Mouse (Mus musculus) embryonic facial prominence, embryonic 13.5 days (tissue): ENCODE data around the gene Lrrn2. TPM values are rescaled to one million over a fixed set of nuclear protein-coding genes. Genes with fewer than 3 reads are reported as not detected.

ENCODE experiments used
- ATAC-seq: fragments of 200-750 bp; cut with Nextera tagmentation; 2 replicates; pipeline ENCODE4 v1.8.0; 2017; ENCODE audit warnings: low read depth; ENCODE audit not compliant: insufficient number of reproducible peaks, insufficient read depth, low FRiP score, low TSS enrichment
- H3K27ac ChIP-seq: fragments of 300-500 bp; sonication (generic); 2 replicates; pipeline ENCODE4 v1.5.1; 2015; ENCODE audit warnings: moderate library complexity, mild to moderate bottlenecking, inconsistent platforms
- H3K27me3 ChIP-seq: fragments of 300-500 bp; sonication (generic); 2 replicates; pipeline ENCODE4 v1.6.1; 2015; ENCODE audit warnings: mild to moderate bottlenecking, inconsistent platforms
- H3K36me3 ChIP-seq: fragments of 300-500 bp; sonication (generic); 2 replicates; pipeline ENCODE4 v1.6.1; 2015; ENCODE audit warnings: mild to moderate bottlenecking, inconsistent platforms
- H3K4me1 ChIP-seq: fragments of 300-500 bp; sonication (generic); 2 replicates; pipeline ENCODE4 v1.6.1; 2015; ENCODE audit warnings: inconsistent platforms
- H3K4me2 ChIP-seq: fragments of 300-500 bp; sonication (generic); 2 replicates; pipeline ENCODE4 v1.6.1; 2015; ENCODE audit warnings: moderate library complexity, mild to moderate bottlenecking, inconsistent platforms
- H3K4me3 ChIP-seq: fragments of 300-500 bp; sonication (generic); 2 replicates; pipeline ENCODE4 v1.5.1; 2015; ENCODE audit warnings: mild to moderate bottlenecking, inconsistent platforms
- H3K9ac ChIP-seq: fragments of 300-500 bp; sonication (generic); 2 replicates; pipeline ENCODE4 v1.6.1; 2015; ENCODE audit warnings: mild to moderate bottlenecking, inconsistent platforms
- H3K9me3 ChIP-seq: fragments of 300-500 bp; sonication (generic); 2 replicates; pipeline ENCODE4 v1.6.1; 2016; ENCODE audit warnings: inconsistent platforms
- WGBS: fragments of 180-500 bp; shearing (Covaris S2); methylation state at CpG from one replicate; pipeline ENCODE4 v1.1.7; 2015; ENCODE audit warnings: mixed read lengths; 5-methylcytosine and 5-hydroxymethylcytosine counted together
- polyA plus RNA-seq: library from polyadenylated mRNA; unstranded; fragments of >200 nt; fragmentation: Nextera tagmentation; extraction: Ambion mirVana; gene quantifications from 2 replicates; pipeline ENCODE4 v1.2.1, GENCODE M21; 2015

Gene Lrrn2
- polyA plus RNA-seq, 1 experiment from 2014 or later, result 4.4 TPM

DNA sequence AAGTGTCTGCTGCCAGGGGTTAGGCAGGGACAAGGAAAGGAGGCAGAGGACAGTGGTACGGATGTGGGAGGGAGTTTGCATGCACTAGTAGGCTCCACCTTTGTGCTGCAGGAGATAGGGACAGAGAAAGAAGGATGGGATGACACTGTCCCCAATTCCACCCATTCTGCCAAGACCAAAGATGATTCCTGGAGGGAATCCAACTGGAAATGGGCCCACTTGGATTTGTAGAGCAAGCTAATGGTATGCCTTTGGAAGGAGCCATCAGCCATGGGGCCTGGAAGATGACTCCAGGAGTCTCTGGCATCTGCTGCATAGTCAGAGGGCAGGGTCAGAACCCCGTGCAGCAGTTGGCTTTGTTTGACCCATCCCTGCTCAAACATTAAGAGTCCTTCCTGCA, 52.3 kb downstream of the Lrrn2 start:
- 0 out of 2 replicates have a peak, but pooled peaks cover 7% of the 10 kb centered on the region for H3K27me3 ChIP-seq

DNA sequence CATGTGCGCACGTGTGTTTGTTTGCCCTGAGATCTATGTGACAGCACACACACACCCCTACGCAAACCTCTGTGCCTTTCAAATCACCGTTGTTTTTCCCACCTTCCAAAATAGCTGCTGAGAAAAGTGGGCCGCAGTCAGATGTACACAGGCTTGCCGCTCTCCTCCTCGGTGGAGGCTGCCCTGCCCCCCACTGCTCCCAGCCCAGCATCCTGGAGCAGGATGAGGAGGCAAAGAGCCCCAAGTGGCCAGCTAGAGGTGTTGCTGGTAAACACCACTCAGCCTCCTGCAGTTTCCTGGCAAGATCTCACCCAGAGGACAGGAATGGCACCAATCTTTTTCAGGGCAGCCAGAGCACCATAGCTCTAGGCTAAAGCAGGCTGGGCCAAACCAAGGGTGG, 54.8 kb downstream of the Lrrn2 start:
- H3K9me3 ChIP-seq, result no peaks in the 10 kb centered on the region
- 31% methylated on average over 7 of the region's 7 CpGs for whole genome bisulfite sequencing
- H3K36me3 ChIP-seq, result no peaks in the 10 kb centered on the region
- no peak for ATAC-seq
- no peaks in the 10 kb centered on the region for H3K4me1 ChIP-seq
- no peak overlapping the region for H3K9ac ChIP-seq
- 0 out of 2 replicates have a peak, but pooled peaks cover 7% of the 10 kb centered on the region for H3K27me3 ChIP-seq
- H3K27ac ChIP-seq, result no peak overlapping the region
- no peak overlapping the region for H3K4me3 ChIP-seq
- H3K4me2 ChIP-seq, result no peak overlapping the region

More for the DNA sequence above, 52.3 kb downstream of the Lrrn2 start:
- no peaks in the 10 kb centered on the region for H3K36me3 ChIP-seq
- H3K4me3 ChIP-seq, result no peak overlapping the region
- ATAC-seq, result no peak
- H3K9me3 ChIP-seq, result no peaks in the 10 kb centered on the region
- H3K4me1 ChIP-seq, result 0 out of 2 replicates have a peak, but pooled peaks cover 7% of the 10 kb centered on the region
- no peak overlapping the region for H3K9ac ChIP-seq
- H3K4me2 ChIP-seq, result no peak overlapping the region
- H3K27ac ChIP-seq, result no peak overlapping the region
- WGBS, result 79% methylated on average over 2 of the region's 2 CpGs

DNA sequence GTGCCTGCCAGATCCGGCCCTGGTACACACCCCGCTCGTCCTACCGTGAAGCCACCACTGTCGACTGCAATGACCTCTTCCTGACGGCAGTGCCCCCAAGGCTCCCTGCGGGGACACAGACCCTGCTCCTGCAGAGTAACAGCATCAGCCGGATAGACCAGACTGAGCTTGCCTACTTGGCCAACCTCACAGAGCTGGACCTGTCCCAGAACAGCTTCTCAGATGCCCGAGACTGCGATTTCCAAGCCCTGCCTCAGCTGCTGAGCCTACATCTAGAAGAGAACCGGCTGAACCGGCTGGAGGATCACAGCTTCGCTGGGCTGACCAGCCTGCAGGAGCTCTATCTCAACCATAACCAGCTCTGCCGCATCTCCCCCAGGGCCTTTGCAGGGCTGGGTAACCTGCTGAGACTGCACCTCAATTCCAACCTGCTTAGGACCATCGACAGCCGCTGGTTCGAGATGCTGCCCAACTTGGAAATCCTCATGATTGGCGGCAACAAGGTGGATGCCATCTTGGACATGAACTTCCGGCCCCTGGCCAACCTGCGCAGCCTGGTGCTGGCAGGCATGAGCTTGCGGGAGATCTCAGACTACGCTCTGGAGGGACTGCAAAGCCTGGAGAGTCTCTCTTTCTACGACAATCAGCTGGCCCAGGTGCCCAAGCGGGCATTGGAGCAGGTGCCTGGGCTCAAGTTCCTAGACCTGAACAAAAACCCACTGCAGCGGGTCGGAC, 57.4 kb downstream of the Lrrn2 start:
- no peaks in the 10 kb centered on the region for H3K4me1 ChIP-seq
- no peak overlapping the region for H3K4me3 ChIP-seq
- no peaks in the 10 kb centered on the region for H3K36me3 ChIP-seq
- H3K9me3 ChIP-seq, result no peaks in the 10 kb centered on the region
- no peak overlapping the region for H3K4me2 ChIP-seq
- no peak overlapping the region for H3K9ac ChIP-seq
- H3K27ac ChIP-seq, result no peak overlapping the region
- ATAC-seq, result no peak
- H3K27me3 ChIP-seq, result 0 out of 2 replicates have a peak, but pooled peaks cover 7% of the 10 kb centered on the region
- WGBS, result 85% methylated on average over 26 of the region's 26 CpGs

DNA sequence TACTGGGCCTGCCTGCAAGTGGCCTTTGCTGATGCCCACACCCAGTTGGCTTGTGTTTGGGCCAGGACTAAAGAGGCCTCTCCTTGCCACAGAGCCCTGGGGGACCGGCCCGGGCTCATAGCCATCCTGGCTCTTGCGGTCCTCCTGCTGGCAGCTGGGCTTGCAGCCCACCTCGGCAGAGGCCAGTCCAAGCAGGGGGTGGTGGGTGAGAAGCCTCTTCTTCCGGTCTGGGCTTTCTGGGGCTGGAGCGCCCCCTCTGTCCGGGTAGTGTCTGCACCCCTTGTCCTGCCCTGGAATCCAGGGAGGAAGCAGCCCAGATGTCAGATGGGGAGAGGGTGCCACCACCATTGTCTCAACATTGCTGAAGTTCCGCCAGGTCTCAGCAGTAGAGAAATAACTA, 58.9 kb downstream of the Lrrn2 start:
- H3K36me3 ChIP-seq, result no peaks in the 10 kb centered on the region
- ATAC-seq, result no peak
- 0 out of 2 replicates have a peak, but pooled peaks cover 4% of the 10 kb centered on the region for H3K27me3 ChIP-seq
- no peak overlapping the region for H3K9ac ChIP-seq
- no peak overlapping the region for H3K4me2 ChIP-seq
- H3K4me3 ChIP-seq, result no peak overlapping the region
- H3K27ac ChIP-seq, result no peak overlapping the region
- no peaks in the 10 kb centered on the region for H3K9me3 ChIP-seq
- 85% methylated on average over 8 of the region's 8 CpGs for WGBS
- no peaks in the 10 kb centered on the region for H3K4me1 ChIP-seq

DNA sequence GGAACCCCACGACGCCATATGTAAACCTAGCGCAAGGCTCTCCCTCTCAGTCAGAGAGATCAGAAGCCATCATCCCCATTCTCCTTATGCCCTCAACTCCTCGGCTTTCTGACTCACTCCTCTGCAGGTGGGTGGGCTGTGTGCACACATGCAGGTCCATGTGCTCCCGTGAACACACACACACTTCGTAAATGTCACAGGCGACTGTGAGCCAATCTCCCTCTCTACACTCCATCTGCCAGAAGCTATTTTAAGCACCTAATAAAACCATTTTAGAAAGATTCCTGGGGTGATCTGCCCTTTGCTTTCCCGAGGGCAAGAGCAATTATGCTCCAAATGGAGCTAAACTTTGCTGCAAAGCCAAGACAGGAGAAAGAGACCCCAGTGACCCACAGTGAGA, 65.8 kb downstream of the Lrrn2 start:
- Histone ChIP-seq H3K36me3 (no peaks in the 10 kb centered on the region), H3K4me1 (no peaks in the 10 kb centered on the region), H3K9me3 (no peaks in the 10 kb centered on the region), H3K4me2 (no peak overlapping the region), H3K27ac (no peak overlapping the region), H3K4me3 (no peak overlapping the region), H3K27me3 (no peaks in the 10 kb centered on the region), H3K9ac (no peak overlapping the region)
- ATAC-seq, result no peak
- 68% methylated on average over 8 of the region's 8 CpGs for WGBS

DNA sequence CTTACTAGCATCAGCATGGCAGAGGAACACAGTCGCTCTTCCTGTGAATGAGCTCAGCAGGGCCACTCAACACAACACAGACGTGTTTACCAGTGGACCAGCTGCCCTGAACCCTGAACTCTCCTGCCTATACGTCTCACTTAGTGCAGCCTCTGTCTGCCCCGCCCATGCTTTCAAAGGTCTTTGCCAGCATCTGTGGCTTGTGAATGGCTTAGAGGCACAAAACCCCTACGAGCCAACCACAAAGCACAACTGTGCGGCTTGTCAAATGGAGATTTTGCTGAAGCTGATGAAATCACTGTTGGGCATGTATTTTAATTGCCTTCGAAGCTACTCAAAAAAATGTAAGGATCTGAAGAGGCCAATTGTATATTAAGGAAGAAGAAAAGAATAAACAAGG, 67.7 kb downstream of the Lrrn2 start:
- Histone ChIP-seq H3K27me3 (no peaks in the 10 kb centered on the region), H3K9me3 (no peaks in the 10 kb centered on the region), H3K4me1 (peaks cover 6% of the 10 kb centered on the region; the same call in 1 of the 2 replicates), H3K9ac (no peak overlapping the region), H3K4me3 (no peak overlapping the region), H3K36me3 (no peaks in the 10 kb centered on the region), H3K4me2 (no peak overlapping the region), H3K27ac (no peak overlapping the region)
- 55% methylated on average over 7 of the region's 7 CpGs for WGBS
- no peak for ATAC-seq

DNA sequence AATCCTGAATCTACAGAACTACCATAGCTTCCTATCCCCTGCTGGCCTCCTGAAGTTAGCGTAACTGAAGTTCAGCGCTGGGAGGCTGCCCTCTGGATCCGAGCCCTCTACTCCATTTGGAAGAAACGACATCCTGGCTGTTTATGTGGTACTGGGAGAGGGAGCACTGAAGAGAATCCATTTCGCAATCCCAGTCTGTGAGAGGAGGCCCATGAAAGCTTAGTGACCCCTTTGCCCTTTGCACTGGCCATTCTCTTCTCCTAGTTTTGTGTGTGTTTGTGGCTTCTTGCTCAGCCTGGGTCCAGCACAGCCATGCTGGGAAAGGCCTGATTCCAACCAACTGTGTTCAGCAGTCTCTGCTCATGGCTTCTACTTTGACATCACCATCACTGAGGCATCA, 76.7 kb downstream of the Lrrn2 start:
- Histone ChIP-seq H3K36me3 (no peaks in the 10 kb centered on the region), H3K27me3 (no peaks in the 10 kb centered on the region), H3K4me2 (no peak overlapping the region), H3K9me3 (no peaks in the 10 kb centered on the region), H3K4me1 (peaks cover 5% of the 10 kb centered on the region; the same call in 1 of the 2 replicates), H3K4me3 (no peak overlapping the region), H3K27ac (no peak overlapping the region), H3K9ac (no peak overlapping the region)
- no peak for ATAC-seq
- 84% methylated on average over 5 of the region's 5 CpGs for WGBS

DNA sequence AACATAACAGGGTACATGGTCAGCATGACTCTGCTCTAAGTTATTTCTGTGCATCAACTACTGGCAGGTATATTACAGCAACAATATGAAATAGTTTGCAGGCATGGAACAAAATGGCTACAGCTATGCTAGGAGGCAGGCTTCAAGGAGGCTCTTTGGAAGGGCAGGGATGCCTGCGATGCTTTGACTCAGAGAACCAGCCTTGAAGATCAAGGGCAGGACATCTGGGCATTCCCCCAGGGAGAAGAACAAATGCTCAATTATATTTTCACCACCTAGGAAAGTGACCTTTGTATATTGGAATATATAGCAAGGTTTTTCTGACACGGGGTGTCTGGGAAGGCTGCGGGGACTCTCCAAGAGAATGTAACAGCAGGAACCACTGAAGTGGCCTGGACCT, 81.7 kb downstream of the Lrrn2 start:
- H3K27ac ChIP-seq, result no peak overlapping the region

DNA sequence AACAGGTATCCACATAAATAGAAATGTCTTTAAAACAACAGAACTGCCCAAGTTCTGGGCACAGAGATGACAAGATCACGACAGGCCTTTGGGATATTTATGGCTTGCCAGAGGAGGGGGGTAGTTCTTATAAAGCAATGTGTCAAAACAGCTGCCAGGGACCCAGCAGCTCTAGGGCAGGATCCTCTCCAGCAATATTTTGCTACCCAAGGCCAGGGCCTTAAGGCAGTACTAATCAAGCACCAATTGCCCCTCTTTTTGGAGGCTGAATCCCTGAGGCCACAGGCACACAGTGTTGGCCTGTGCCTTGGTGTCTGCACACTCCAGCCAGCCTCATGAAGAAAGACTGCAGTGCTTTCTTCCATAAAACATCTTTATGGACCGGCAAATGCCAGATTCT, 84.0 kb downstream of the Lrrn2 start:
- Histone ChIP-seq H3K9ac (no peak overlapping the region), H3K9me3 (no peaks in the 10 kb centered on the region), H3K4me3 (no peak overlapping the region), H3K36me3 (no peaks in the 10 kb centered on the region), H3K27me3 (no peaks in the 10 kb centered on the region), H3K4me2 (no peak overlapping the region), H3K4me1 (no peaks in the 10 kb centered on the region), H3K27ac (no peak overlapping the region)
- no peak for ATAC-seq
- 84% methylated on average over 2 of the region's 2 CpGs for WGBS

More for the DNA sequence above, 81.7 kb downstream of the Lrrn2 start:
- H3K27me3 ChIP-seq, result no peaks in the 10 kb centered on the region
- no peak overlapping the region for H3K4me3 ChIP-seq
- H3K4me1 ChIP-seq, result no peaks in the 10 kb centered on the region
- no peak for ATAC-seq
- H3K36me3 ChIP-seq, result no peaks in the 10 kb centered on the region
- H3K9me3 ChIP-seq, result no peaks in the 10 kb centered on the region
- no peak overlapping the region for H3K4me2 ChIP-seq
- 88% methylated on average over 3 of the region's 3 CpGs for WGBS
- no peak overlapping the region for H3K9ac ChIP-seq

DNA sequence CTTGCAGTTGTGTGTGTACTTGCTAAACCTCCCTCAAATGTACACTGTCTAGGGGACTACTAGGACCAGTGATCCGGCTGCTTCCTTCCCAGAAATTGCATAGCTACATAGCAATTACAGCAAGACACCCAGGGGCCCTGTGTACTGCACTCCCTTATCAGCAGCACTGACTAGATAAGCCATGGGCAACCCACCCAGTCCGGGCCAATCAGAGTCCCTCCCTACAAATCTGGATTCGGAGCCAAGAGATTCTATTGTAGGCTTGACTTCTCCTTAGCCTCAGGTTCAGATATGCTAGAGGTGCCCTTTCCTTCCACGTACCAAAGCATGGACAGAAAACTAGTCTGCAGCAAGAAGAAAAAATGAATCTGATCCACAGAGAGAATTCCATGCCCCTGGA, 84.6 kb downstream of the Lrrn2 start:
- Histone ChIP-seq H3K36me3 (no peaks in the 10 kb centered on the region), H3K4me2 (no peak overlapping the region), H3K27me3 (no peaks in the 10 kb centered on the region), H3K4me3 (no peak overlapping the region), H3K27ac (no peak overlapping the region), H3K9me3 (no peaks in the 10 kb centered on the region), H3K9ac (no peak overlapping the region), H3K4me1 (no peaks in the 10 kb centered on the region)
- WGBS, result 76% methylated on average over 4 of the region's 4 CpGs
- no peak for ATAC-seq

DNA sequence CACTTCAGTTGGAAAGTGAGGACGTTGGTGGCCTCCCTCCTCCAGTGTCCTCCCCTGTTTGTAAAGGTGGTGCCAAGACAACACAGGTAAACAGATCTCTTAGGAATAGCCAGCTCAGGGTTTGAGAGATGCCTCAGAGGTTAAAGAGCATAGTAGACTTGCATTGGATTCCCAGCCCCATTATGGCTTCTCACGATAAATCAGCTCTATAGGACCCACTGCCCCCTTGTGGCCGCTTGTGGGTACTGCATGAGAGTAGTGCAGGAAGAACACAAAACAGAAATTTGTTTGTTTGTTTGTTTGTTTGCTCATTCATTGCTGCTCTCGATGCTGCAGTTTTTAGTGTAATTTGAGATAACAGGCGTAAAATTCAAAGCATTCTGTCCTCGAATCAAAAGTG, 88.6 kb downstream of the Lrrn2 start:
- WGBS, result 24% methylated on average over 6 of the region's 6 CpGs
- Histone ChIP-seq H3K4me2 (no peak overlapping the region), H3K4me1 (no peaks in the 10 kb centered on the region), H3K9me3 (no peaks in the 10 kb centered on the region), H3K27ac (no peak overlapping the region), H3K27me3 (no peaks in the 10 kb centered on the region), H3K4me3 (no peak overlapping the region), H3K9ac (no peak overlapping the region), H3K36me3 (no peaks in the 10 kb centered on the region)
- ATAC-seq, result no peak

DNA sequence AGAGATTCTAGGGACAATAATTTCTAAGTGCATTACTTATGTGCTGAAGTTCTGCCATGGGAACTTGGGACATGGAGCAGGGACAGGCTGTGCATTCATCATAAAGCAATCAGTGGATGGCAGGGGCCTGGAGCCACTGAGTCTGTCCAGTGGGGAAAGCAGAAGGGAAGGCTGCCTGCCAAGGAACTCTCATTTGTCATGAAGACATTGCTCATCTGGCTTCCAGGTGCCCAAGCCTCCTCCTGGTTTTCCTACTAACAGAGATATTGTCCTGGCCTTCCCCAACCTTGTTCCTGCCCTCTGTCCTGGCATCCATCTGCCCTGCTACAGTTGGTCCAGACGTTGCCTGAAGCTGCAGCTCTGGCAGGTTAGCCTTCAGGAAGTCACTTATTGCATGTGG, 97.3 kb downstream of the Lrrn2 start:
- H3K9ac ChIP-seq, result no peak overlapping the region
- no peak overlapping the region for H3K27ac ChIP-seq
- WGBS, result 72% methylated on average over 1 of the region's 1 CpGs
- no peak for ATAC-seq
- H3K9me3 ChIP-seq, result no peaks in the 10 kb centered on the region
- no peak overlapping the region for H3K4me3 ChIP-seq
- no peaks in the 10 kb centered on the region for H3K27me3 ChIP-seq
- no peak overlapping the region for H3K4me2 ChIP-seq
- peaks cover 36% of the 10 kb centered on the region for H3K36me3 ChIP-seq
- no peaks in the 10 kb centered on the region; the same call in 1 of the 2 replicates for H3K4me1 ChIP-seq
